Mouse (Mus musculus): ENCODE data around the gene Aup1. TPM values are rescaled to one million over a fixed set of nuclear protein-coding genes. Genes with fewer than 3 reads are reported as not detected.
A peak's percentile ranks its signal among the peaks of the same experiment; 100 is the strongest.

The Aup1 gene
- polyA plus RNA-seq, 1 experiment from 2014 or later: 137 TPM

- Histone ChIP-seq H3K9me3 (no peaks in the 10 kb centered on the region), H3K27me3 (peaks cover 56% of the 10 kb centered on the region), H3K9ac (peak overlapping the region; percentile 81), H3K4me1 (peaks cover 20% of the 10 kb centered on the region), H3K36me3 (replicated peaks) (peaks cover 30% of the 10 kb centered on the region), H3K27ac (peak overlapping the region; percentile 88), H3K4me2 (peak overlapping the region; percentile 98), H3K4me3 (replicated peaks) (peak overlapping the region; percentile 77)
- WGBS: under 1% methylated on average over 46 of the region's 46 CpGs
- peak; percentile 93 for ATAC-seq (ENCODE audit: low FRiP score)
These were observed 24.1 kb downstream of the Aup1 start for GRCm38 (mm10) chr6:83078324-83078858.

DNA sequence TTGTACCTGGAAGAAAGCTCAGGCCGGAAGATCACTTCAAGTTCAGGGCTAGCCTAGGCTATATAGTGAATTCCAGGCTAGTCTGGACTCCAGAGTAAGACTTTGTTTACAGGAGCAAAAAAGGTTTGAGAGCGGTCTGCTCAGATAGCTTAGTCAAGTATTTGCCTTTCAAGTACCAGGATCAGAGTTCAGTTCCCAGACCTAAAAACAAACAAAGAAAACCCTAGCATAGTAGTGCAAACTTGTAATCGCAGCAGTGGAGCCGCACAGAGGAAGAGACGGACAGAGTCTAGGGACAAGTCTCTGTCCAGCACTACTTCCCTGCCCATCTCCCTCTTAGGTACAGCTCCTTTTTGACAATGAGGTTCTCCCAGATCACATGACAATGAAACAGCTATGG lies 25.9 kb downstream of the Aup1 start:
- Histone ChIP-seq H3K9ac (no peak overlapping the region), H3K4me1 (peaks cover 20% of the 10 kb centered on the region), H3K4me3 (replicated peaks) (no peak overlapping the region), H3K4me2 (no peak overlapping the region), H3K27ac (no peak overlapping the region), H3K9me3 (no peaks in the 10 kb centered on the region), H3K36me3 (replicated peaks) (peaks cover 30% of the 10 kb centered on the region), H3K27me3 (peaks cover 56% of the 10 kb centered on the region)
- ATAC-seq (ENCODE audit: low FRiP score): no peak
- WGBS: 95% methylated on average over 5 of the region's 5 CpGs

DNA sequence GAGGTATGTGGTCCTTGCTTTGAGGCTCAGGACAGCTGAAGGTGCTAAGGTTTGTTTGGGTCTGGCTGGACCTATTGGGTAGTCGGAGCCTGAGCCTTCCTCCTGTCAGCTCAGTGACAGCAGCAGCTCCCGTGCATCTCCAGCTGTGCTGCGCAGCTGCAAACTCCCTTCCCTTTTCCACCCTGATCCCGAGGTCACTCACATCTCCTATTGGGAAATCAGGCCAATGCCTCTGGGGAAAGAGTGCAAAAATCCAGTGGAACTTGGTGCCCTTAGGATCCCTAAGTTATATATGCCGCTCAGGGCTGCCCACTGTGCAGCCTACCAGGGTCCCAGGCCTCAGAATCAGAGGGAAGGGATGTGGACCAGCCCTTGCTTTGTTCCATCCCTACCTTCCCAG lies 29.2 kb downstream of the Aup1 start:
- H3K4me2 ChIP-seq: no peak overlapping the region
- H3K27me3 ChIP-seq: peaks cover 66% of the 10 kb centered on the region
- H3K36me3 ChIP-seq (replicated peaks): peaks cover 30% of the 10 kb centered on the region
- WGBS: 8% methylated on average over 5 of the region's 5 CpGs
- H3K9ac ChIP-seq: no peak overlapping the region
- H3K4me1 ChIP-seq: peaks cover 26% of the 10 kb centered on the region
- no peak for ATAC-seq (ENCODE audit: low FRiP score)
- no peak overlapping the region for H3K4me3 ChIP-seq (replicated peaks)
- no peak overlapping the region for H3K27ac ChIP-seq
- H3K9me3 ChIP-seq: no peaks in the 10 kb centered on the region

DNA sequence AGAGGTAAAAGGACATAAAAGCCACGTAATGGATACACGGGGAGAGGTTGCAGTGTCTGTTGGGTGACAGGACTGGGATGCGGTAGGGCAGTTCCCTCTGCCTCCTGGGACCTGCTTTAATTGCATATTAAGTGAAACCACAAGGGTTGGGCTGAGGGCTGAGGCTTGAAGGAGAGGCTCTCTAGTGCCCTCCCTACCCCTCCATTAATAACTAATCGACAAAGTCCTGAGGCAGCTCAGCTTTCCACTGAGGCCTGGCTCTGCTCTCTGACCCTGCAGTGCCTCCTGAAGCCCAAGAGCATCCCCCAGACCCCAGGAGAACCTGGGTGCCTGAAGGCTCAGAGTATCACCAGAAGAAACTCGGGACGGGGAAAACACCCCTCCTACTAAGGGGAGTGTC lies 30.2 kb downstream of the Aup1 start:
- H3K4me1 ChIP-seq: peaks cover 19% of the 10 kb centered on the region
- H3K4me3 ChIP-seq (replicated peaks): no peak overlapping the region
- WGBS: 4% methylated on average over 6 of the region's 6 CpGs
- H3K27ac ChIP-seq: no peak overlapping the region
- H3K4me2 ChIP-seq: no peak overlapping the region
- H3K9ac ChIP-seq: no peak overlapping the region
- no peak for ATAC-seq (ENCODE audit: low FRiP score)
- no peaks in the 10 kb centered on the region for H3K9me3 ChIP-seq
- peaks cover 76% of the 10 kb centered on the region for H3K27me3 ChIP-seq
- peaks cover 30% of the 10 kb centered on the region for H3K36me3 ChIP-seq (replicated peaks)

GRCm38 (mm10) chr6:83086121-83087035 lies 32.1 kb downstream of the Aup1 start, which contains the start of gene Lbx2:
TSS of gene Lbx2 (plus strand) at chr6:83086367.
- Histone ChIP-seq H3K27ac (no peak within 1 kb of the TSS), H3K4me1 (peaks cover 13% of the 10 kb centered on the region), H3K36me3 (replicated peaks) (peaks cover 11% of the 10 kb centered on the region), H3K9ac (no peak within 1 kb of the TSS), H3K4me2 (no peak within 1 kb of the TSS; the same call in 1 of the 2 replicates), H3K27me3 (peaks cover 93% of the 10 kb centered on the region), H3K9me3 (no peaks in the 10 kb centered on the region), H3K4me3 (replicated peaks) (peak within 1 kb of the TSS; percentile 7; the same call in 1 of the 2 replicates)
- ATAC-seq (ENCODE audit: low FRiP score): no peak
- 1% methylated on average over 29 of the region's 42 CpGs for WGBS

DNA sequence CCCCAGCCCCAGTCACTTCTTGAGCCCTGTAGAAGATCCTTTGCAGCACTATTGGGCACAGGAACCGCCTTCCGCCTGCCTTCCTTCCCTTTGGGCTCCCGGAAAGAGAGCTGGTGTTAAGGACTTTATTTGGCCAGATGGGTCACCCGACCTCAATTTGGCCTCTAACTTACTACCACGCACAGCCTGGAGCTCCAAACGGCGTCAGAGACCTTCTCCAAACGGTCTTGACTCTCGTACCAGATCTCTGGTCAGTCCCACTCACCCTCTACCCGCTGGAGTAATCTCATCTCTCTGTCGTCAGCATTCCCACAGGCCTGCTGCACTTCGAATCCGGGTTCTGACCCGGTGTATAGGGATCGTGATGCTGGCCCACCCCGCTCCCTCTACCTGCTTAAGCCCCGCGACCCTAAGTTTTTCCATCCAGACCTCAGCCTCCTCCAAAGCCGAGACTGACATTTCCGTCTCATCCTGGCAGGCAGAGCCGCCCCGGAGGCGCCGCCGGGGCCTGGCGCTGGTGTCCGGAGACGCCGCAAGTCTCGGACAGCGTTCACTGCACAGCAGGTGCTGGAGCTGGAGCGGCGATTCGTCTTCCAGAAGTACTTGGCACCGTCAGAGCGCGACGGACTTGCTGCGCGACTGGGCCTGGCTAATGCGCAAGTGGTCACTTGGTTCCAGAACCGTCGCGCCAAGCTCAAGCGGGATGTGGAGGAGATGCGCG lies 33.0 kb downstream of the Aup1 start:
- ATAC-seq (ENCODE audit: low FRiP score): no peak
- H3K9me3 ChIP-seq: no peaks in the 10 kb centered on the region
- peaks cover 3% of the 10 kb centered on the region for H3K36me3 ChIP-seq (replicated peaks)
- 1% methylated on average over 47 of the region's 47 CpGs for WGBS
- no peak overlapping the region for H3K9ac ChIP-seq
- H3K27ac ChIP-seq: no peak overlapping the region
- peaks cover 13% of the 10 kb centered on the region for H3K4me1 ChIP-seq
- peak overlapping the region; percentile 7 for H3K4me3 ChIP-seq (replicated peaks)
- H3K4me2 ChIP-seq: peak overlapping the region; percentile 21; the same call in 1 of the 2 replicates
- H3K27me3 ChIP-seq: peaks cover 96% of the 10 kb centered on the region

DNA sequence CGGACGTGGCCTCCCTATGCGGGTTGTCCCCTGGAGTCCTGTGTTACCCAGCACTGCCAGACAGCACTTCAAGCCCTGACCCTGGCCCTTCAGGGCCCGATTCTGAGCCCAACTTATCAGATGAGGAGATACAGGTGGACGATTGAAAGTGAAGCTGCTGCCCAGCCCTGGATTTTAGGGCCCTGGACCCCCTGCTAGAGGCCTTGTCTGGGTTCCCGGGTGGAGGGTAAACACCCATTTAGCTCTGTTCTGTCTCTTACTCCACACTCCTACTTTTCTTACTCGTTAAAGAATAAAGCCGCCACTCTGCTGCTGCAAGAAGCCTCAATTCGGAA lies 33.6 kb downstream of the Aup1 start:
- H3K4me3 ChIP-seq (replicated peaks): no peak overlapping the region
- H3K27ac ChIP-seq: no peak overlapping the region
- H3K27me3 ChIP-seq: peaks cover 96% of the 10 kb centered on the region
- ATAC-seq (ENCODE audit: low FRiP score): no peak
- peak overlapping the region; percentile 21; the same call in 1 of the 2 replicates for H3K4me2 ChIP-seq
- H3K9ac ChIP-seq: no peak overlapping the region
- no peaks in the 10 kb centered on the region for H3K9me3 ChIP-seq
- 3% methylated on average over 9 of the region's 9 CpGs for WGBS
- H3K36me3 ChIP-seq (replicated peaks): no peaks in the 10 kb centered on the region
- peaks cover 13% of the 10 kb centered on the region for H3K4me1 ChIP-seq

DNA sequence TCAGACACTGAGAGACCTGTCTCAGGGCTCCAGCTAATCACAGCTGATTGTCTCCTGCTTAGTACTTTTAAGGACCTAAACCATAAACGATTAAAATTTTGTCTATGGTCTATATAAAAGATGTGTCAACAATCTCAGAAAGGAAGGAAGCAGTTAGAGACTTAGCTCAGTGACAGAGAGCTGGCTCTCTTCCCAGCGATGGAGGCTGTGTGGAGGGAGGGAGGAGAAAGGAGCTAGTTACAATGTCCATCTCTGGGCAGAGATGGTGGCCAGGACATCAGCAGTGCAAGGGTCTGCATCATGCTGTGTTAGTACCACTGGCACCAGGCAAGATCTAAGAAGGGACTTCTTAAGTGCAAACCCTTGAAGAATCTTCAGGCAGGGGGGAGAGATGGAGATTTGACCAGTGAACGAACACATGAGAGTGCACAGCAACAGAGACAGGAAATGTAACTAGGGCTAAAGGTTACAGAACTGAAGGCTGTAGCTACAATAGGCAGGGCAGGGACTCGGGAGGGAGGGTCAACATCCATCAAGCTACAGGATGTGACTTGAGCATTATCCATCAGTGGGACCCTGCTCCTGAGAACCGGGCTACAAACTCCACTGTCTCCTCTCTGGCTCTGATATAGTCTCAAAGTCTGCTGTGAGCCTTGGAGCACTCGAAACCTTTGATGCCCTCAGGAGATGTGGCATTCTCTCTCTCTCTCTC lies 38.3 kb downstream of the Aup1 start:
- no peak overlapping the region for H3K4me3 ChIP-seq (replicated peaks)
- peaks cover 71% of the 10 kb centered on the region for H3K27me3 ChIP-seq
- no peak overlapping the region for H3K9ac ChIP-seq
- H3K9me3 ChIP-seq: no peaks in the 10 kb centered on the region
- WGBS: 53% methylated on average over 6 of the region's 6 CpGs
- H3K4me2 ChIP-seq: no peak overlapping the region
- H3K36me3 ChIP-seq (replicated peaks): no peaks in the 10 kb centered on the region
- no peak for ATAC-seq (ENCODE audit: low FRiP score)
- H3K4me1 ChIP-seq: peaks cover 4% of the 10 kb centered on the region; the same call in 1 of the 2 replicates
- H3K27ac ChIP-seq: no peak overlapping the region

- Histone ChIP-seq H3K4me2 (no peak overlapping the region), H3K4me1 (peaks cover 3% of the 10 kb centered on the region; the same call in 1 of the 2 replicates), H3K27me3 (peaks cover 50% of the 10 kb centered on the region), H3K9ac (no peak overlapping the region), H3K27ac (no peak overlapping the region), H3K9me3 (no peaks in the 10 kb centered on the region), H3K4me3 (replicated peaks) (no peak overlapping the region), H3K36me3 (replicated peaks) (no peaks in the 10 kb centered on the region)
- no peak for ATAC-seq (ENCODE audit: low FRiP score)
- WGBS: 50% methylated on average over 6 of the region's 6 CpGs
These were observed 41.6 kb downstream of the Aup1 start for GRCm38 (mm10) chr6:83095968-83096367.

DNA sequence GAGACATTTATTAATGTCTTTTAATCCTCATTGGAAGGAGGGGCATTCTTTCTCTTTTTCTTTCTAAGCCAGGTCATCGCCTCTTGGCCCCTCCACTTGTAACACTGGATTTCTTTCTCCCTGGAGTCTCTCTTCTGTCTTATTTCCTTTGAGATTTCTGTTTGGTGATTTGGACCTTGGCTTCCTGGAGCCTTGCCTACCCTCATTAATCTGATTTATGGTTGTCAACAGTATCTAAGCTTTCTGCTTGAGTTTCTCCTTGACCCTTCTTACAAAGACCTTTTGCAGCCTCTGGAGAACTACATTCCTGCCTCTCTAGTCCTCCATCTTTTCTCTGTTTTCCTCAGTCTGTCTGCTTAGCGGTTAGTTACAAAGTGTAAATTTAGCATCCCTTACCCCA lies 44.1 kb downstream of the Aup1 start:
- no peak overlapping the region for H3K9ac ChIP-seq
- 78% methylated on average over 2 of the region's 2 CpGs for WGBS
- H3K4me1 ChIP-seq: peaks cover 20% of the 10 kb centered on the region
- H3K9me3 ChIP-seq: no peaks in the 10 kb centered on the region
- ATAC-seq (ENCODE audit: low FRiP score): no peak
- H3K4me3 ChIP-seq (replicated peaks): no peak overlapping the region
- H3K27ac ChIP-seq: no peak overlapping the region
- H3K27me3 ChIP-seq: peaks cover 41% of the 10 kb centered on the region
- no peak overlapping the region for H3K4me2 ChIP-seq
- H3K36me3 ChIP-seq (replicated peaks): no peaks in the 10 kb centered on the region

GRCm38 (mm10) chr6:83101316-83101687 lies 47.0 kb downstream of the Aup1 start, which contains the start of the genes Ccdc142 and Gm42688:
TSS of gene Ccdc142 (plus strand) at chr6:83101601.
TSS of gene Gm42688 (plus strand) at chr6:83101617.
- WGBS: under 1% methylated on average over 25 of the region's 25 CpGs
- H3K36me3 ChIP-seq (replicated peaks): no peaks in the 10 kb centered on the region
- peaks cover 29% of the 10 kb centered on the region for H3K27me3 ChIP-seq
- no peaks in the 10 kb centered on the region for H3K9me3 ChIP-seq
- H3K27ac ChIP-seq: peak within 1 kb of the TSS; percentile 64
- H3K4me3 ChIP-seq (replicated peaks): peak within 1 kb of the TSS; percentile 77
- peak; percentile 85 for ATAC-seq (ENCODE audit: low FRiP score)
- peak within 1 kb of the TSS; percentile 94 for H3K4me2 ChIP-seq
- peaks cover 21% of the 10 kb centered on the region for H3K4me1 ChIP-seq
- peak within 1 kb of the TSS; percentile 69 for H3K9ac ChIP-seq

All from forebrain, embryonic 12.5 days (tissue).